Mouse (Mus musculus): ENCODE results near the gene Mecom. TPM values are rescaled to one million over a fixed set of nuclear protein-coding genes. Genes with fewer than 3 reads are reported as not detected.

Gene Mecom
- total and polyA plus RNA-seq, 3 experiments, result not detected

- H3K36me3 ChIP-seq (replicated peaks in 1 of 2; ENCODE audit: control insufficient read depth in 1 of 2, insufficient read depth in 1 of 2, low read length in 1 of 2), result no peaks in the 10 kb centered on the region
- H3K4me2 ChIP-seq (ENCODE audit: insufficient read depth, low read depth, poor library complexity, severe bottlenecking), result no peak overlapping the region
- no peak overlapping the region for H3K9ac ChIP-seq (ENCODE audit: insufficient read depth, low read depth)
- in situ Hi-C loops (cut with MboI; ENCODE audit: low pct_ligation_motif_present, low pct_unique_long_range_greater_than_20kb, low sequenced_read_pairs) (no loop called here), dilution Hi-C loops (cut with MboI; ENCODE audit: extremely low pct_ligation_motif_present, extremely low pct_unique_long_range_greater_than_20kb, low sequenced_read_pairs) (no loop called here)
- no peaks in the 10 kb centered on the region for H3K4me1 ChIP-seq (ENCODE audit: control insufficient read depth in 1 of 2, insufficient read depth in 2 of 2)
- H3K79me2 ChIP-seq (replicated peaks; ENCODE audit: control insufficient read depth, extremely low read depth, insufficient read depth, poor library complexity, severe bottlenecking), result no peaks in the 10 kb centered on the region
- no peak overlapping the region for H3K4me3 ChIP-seq (replicated peaks in 1 of 3; ENCODE audit: low read depth in 2 of 3, low read length in 2 of 3, poor library complexity in 1 of 3)
- H3K27me3 ChIP-seq (replicated peaks), result no peaks in the 10 kb centered on the region
- no peaks in the 10 kb centered on the region for H3K9me3 ChIP-seq (replicated peaks; ENCODE audit: low read length)
- TF ChIP-seq POLR2A (IDR thresholded peaks at IDR 0.05; ENCODE audit: low read depth, low read length) (no peak), IRF4 (IDR thresholded peaks at IDR 0.05; ENCODE audit: low read depth, low read length) (no peak), SMC3 (IDR thresholded peaks at IDR 0.05; ENCODE audit: low read depth, low read length) (no peak), MAFK (IDR thresholded peaks at IDR 0.05; ENCODE audit: insufficient replicate concordance, low read length) (no peak), USF2 (conservative IDR thresholded peaks at IDR 0.05; ENCODE audit: low read depth, low read length) (no peak), JUN (IDR thresholded peaks at IDR 0.05; ENCODE audit: insufficient read depth, low read depth, low read length) (no peak)
- no peak for DNase-seq (ENCODE audit: extremely low read depth)
- no peak overlapping the region for H3K27ac ChIP-seq (ENCODE audit: insufficient read depth, low read depth)
Observed at GRCm38 (mm10) chr3:30120790-30121512, 426.9 kb downstream of the Mecom start.

GRCm38 (mm10) chr3:30118594-30119297 is 429.1 kb downstream of the Mecom start:
- in situ Hi-C loops (cut with MboI; ENCODE audit: low pct_ligation_motif_present, low pct_unique_long_range_greater_than_20kb, low sequenced_read_pairs) (no loop called here), dilution Hi-C loops (cut with MboI; ENCODE audit: extremely low pct_ligation_motif_present, extremely low pct_unique_long_range_greater_than_20kb, low sequenced_read_pairs) (no loop called here)
- no peak for TF ChIP-seq TBP (conservative IDR thresholded peaks at IDR 0.05; ENCODE audit: low read depth, low read length)
- TF ChIP-seq CTCF (conservative IDR thresholded peaks at IDR 0.05 in 1 of 2, IDR thresholded peaks at IDR 0.05 in 1 of 2; ENCODE audit: low read depth in 2 of 2, low read length in 2 of 2), result no peak
- TF ChIP-seq E2F4 (IDR thresholded peaks at IDR 0.05; ENCODE audit: insufficient replicate concordance, low read depth, low read length), result no peak
- no peak for TF ChIP-seq RCOR1 (conservative IDR thresholded peaks at IDR 0.05; ENCODE audit: low read depth, low read length)
- no peak for TF ChIP-seq IRF4 (IDR thresholded peaks at IDR 0.05; ENCODE audit: low read depth, low read length)
- TF ChIP-seq NELFE (IDR thresholded peaks at IDR 0.05; ENCODE audit: low read depth, low read length), result no peak
- no peak for TF ChIP-seq SMC3 (IDR thresholded peaks at IDR 0.05; ENCODE audit: low read depth, low read length)
- no peak for TF ChIP-seq TCF12 (IDR thresholded peaks at IDR 0.05; ENCODE audit: low read depth, low read length)
- no peak for TF ChIP-seq EP300 (IDR thresholded peaks at IDR 0.05; ENCODE audit: low read length)
- no peak for TF ChIP-seq JUN (IDR thresholded peaks at IDR 0.05; ENCODE audit: insufficient read depth, low read depth, low read length)
- Histone ChIP-seq H3K36me3 (replicated peaks in 1 of 2; ENCODE audit: control insufficient read depth in 1 of 2, insufficient read depth in 1 of 2, low read length in 1 of 2) (no peaks in the 10 kb centered on the region), H3K27me3 (replicated peaks) (no peaks in the 10 kb centered on the region), H3K9me3 (replicated peaks; ENCODE audit: low read length) (no peaks in the 10 kb centered on the region), H3K27ac (ENCODE audit: insufficient read depth, low read depth) (no peak overlapping the region), H3K4me1 (ENCODE audit: control insufficient read depth in 1 of 2, insufficient read depth in 2 of 2) (peaks cover 0 to 2% of the 10 kb centered on the region in 2 experiments; a peak in 1 of 4 replicates), H3K79me2 (replicated peaks; ENCODE audit: control insufficient read depth, extremely low read depth, insufficient read depth, poor library complexity, severe bottlenecking) (no peaks in the 10 kb centered on the region), H3K4me3 (replicated peaks in 1 of 3; ENCODE audit: low read depth in 2 of 3, low read length in 2 of 3, poor library complexity in 1 of 3) (no peak overlapping the region), H3K4me2 (ENCODE audit: insufficient read depth, low read depth, poor library complexity, severe bottlenecking) (no peak overlapping the region), H3K9ac (ENCODE audit: insufficient read depth, low read depth) (no peak overlapping the region)
- no peak for DNase-seq (ENCODE audit: extremely low read depth)

All from CH12.LX (cell line).